Mouse (Mus musculus): ENCODE measurements around the gene B430305J03Rik.

GRCm38 (mm10) chr3:61363989-61364660, 1.6 kb downstream of the B430305J03Rik start:
- TF ChIP-seq MYOG (IDR thresholded peaks at IDR 0.05; ENCODE audit: control insufficient read depth in 1 of 3, insufficient read depth in 1 of 3, insufficient read length in 2 of 3, low read depth in 2 of 3) (peak in 2 of 3 experiments; percentile 61), POLR2A (IDR thresholded peaks at IDR 0.05; ENCODE audit: insufficient read length, low read depth) (peak; percentile 99), MAX (IDR thresholded peaks at IDR 0.05; ENCODE audit: low read depth) (no peak), E2F4 (IDR thresholded peaks at IDR 0.05; ENCODE audit: insufficient read depth) (peak; percentile 85)

Data from myocyte (in vitro differentiated cells).